Mouse (Mus musculus): ENCODE results near the gene Glt8d2. TPM values are rescaled to one million over a fixed set of nuclear protein-coding genes. Genes with fewer than 3 reads are reported as not detected.

Gene Glt8d2
- polyA plus RNA-seq, 1 experiment from 2014 or later = 3.5 TPM

DNA sequence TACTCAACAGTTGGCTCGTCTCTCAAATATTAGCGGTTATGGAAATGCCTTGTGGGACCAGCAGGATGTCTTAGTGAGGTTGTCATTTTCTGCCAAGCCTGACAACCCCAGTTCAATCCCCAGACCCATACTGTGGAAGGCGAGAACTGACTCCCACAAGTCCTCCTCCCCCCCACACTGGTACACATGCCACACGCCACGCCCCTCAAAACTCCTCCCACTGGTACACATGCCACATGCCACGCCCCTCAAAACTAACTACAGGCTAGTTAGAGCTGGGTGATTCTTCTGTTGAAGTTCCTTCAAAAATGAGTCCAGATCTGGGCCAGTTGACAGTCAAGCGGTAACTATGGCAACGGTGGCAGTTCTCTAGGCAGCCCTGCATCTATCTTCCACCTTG, 44.4 kb downstream of the Glt8d2 start:
- Histone ChIP-seq H3K9me3 (ENCODE audit: control insufficient read depth, low read length) (no peaks in the 10 kb centered on the region), H3K9ac (ENCODE audit: low read length) (no peak overlapping the region), H3K4me2 (ENCODE audit: low read length) (no peak overlapping the region), H3K27ac (replicated peaks in 1 of 2; ENCODE audit: control insufficient read depth in 1 of 2, insufficient read depth in 1 of 2, low read depth in 2 of 2, low read length in 2 of 2) (no peak overlapping the region), H3K27me3 (ENCODE audit: control insufficient read depth, insufficient read depth, low read length) (no peaks in the 10 kb centered on the region), H3K4me1 (ENCODE audit: control insufficient read depth in 2 of 2, insufficient read depth in 2 of 2, low read length in 2 of 2) (no peaks in the 10 kb centered on the region), H3K4me3 (ENCODE audit: control insufficient read depth in 1 of 2, insufficient read depth in 1 of 2, low read depth in 1 of 2, low read length in 2 of 2) (no peak overlapping the region), H3K36me3 (ENCODE audit: control insufficient read depth, insufficient read depth, low read length) (peaks cover 81% of the 10 kb centered on the region)
- ATAC-seq (ENCODE audit: insufficient number of reproducible peaks, insufficient read depth, low FRiP score, low read depth) = no peak
- WGBS = 94% methylated on average over 8 of the region's 8 CpGs

- Histone ChIP-seq H3K4me2 (ENCODE audit: low read length) (no peak overlapping the region), H3K27ac (replicated peaks in 1 of 2; ENCODE audit: control insufficient read depth in 1 of 2, insufficient read depth in 1 of 2, low read depth in 2 of 2, low read length in 2 of 2) (no peak overlapping the region), H3K36me3 (ENCODE audit: control insufficient read depth, insufficient read depth, low read length) (peaks cover 96% of the 10 kb centered on the region), H3K9me3 (ENCODE audit: control insufficient read depth, low read length) (no peaks in the 10 kb centered on the region), H3K27me3 (ENCODE audit: control insufficient read depth, insufficient read depth, low read length) (no peaks in the 10 kb centered on the region), H3K9ac (ENCODE audit: low read length) (no peak overlapping the region), H3K4me3 (ENCODE audit: control insufficient read depth in 1 of 2, insufficient read depth in 1 of 2, low read depth in 1 of 2, low read length in 2 of 2) (no peak overlapping the region), H3K4me1 (ENCODE audit: control insufficient read depth in 2 of 2, insufficient read depth in 2 of 2, low read length in 2 of 2) (no peaks in the 10 kb centered on the region)
- 91% methylated on average over 9 of the region's 9 CpGs for WGBS
- ATAC-seq (ENCODE audit: insufficient number of reproducible peaks, insufficient read depth, low FRiP score, low read depth) = no peak
These were observed 49.0 kb downstream of the Glt8d2 start for GRCm38 (mm10) chr10:82641481-82641880.

- Histone ChIP-seq H3K9me3 (ENCODE audit: control insufficient read depth, low read length) (no peaks in the 10 kb centered on the region), H3K4me3 (ENCODE audit: control insufficient read depth in 1 of 2, insufficient read depth in 1 of 2, low read depth in 1 of 2, low read length in 2 of 2) (no peak overlapping the region), H3K4me2 (ENCODE audit: low read length) (no peak overlapping the region), H3K4me1 (ENCODE audit: control insufficient read depth in 2 of 2, insufficient read depth in 2 of 2, low read length in 2 of 2) (no peaks in the 10 kb centered on the region), H3K9ac (ENCODE audit: low read length) (no peak overlapping the region), H3K27me3 (ENCODE audit: control insufficient read depth, insufficient read depth, low read length) (no peaks in the 10 kb centered on the region), H3K36me3 (ENCODE audit: control insufficient read depth, insufficient read depth, low read length) (peaks cover 80% of the 10 kb centered on the region), H3K27ac (replicated peaks in 1 of 2; ENCODE audit: control insufficient read depth in 1 of 2, insufficient read depth in 1 of 2, low read depth in 2 of 2, low read length in 2 of 2) (no peak overlapping the region)
- ATAC-seq (ENCODE audit: insufficient number of reproducible peaks, insufficient read depth, low FRiP score, low read depth) = no peak
- WGBS = 91% methylated on average over 8 of the region's 8 CpGs
These were observed 51.3 kb downstream of the Glt8d2 start for GRCm38 (mm10) chr10:82639032-82639698.

DNA sequence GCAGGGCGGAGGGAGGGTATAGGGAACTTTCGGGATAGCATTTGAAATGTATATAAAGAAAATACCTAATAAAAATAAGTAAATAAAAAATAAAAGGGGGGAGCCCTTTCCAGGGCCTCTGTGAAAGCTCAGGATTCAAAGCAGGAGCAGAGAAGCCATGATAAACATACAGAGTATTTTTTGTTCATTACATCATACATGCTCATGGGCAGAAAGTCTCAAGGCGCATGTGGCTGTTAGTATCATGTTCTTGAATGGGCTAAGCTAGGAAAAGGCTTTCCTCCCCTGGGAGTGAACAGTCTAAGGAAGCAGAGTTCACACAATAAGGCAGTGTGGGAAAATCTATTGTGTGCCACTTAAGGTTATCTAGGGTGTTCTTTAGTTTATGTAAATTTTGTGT, 54.1 kb downstream of the Glt8d2 start:
- ATAC-seq (ENCODE audit: insufficient number of reproducible peaks, insufficient read depth, low FRiP score, low read depth) = no peak
- Histone ChIP-seq H3K27ac (replicated peaks in 1 of 2; ENCODE audit: control insufficient read depth in 1 of 2, insufficient read depth in 1 of 2, low read depth in 2 of 2, low read length in 2 of 2) (no peak overlapping the region), H3K9me3 (ENCODE audit: control insufficient read depth, low read length) (no peaks in the 10 kb centered on the region), H3K27me3 (ENCODE audit: control insufficient read depth, insufficient read depth, low read length) (no peaks in the 10 kb centered on the region), H3K4me2 (ENCODE audit: low read length) (no peak overlapping the region), H3K9ac (ENCODE audit: low read length) (no peak overlapping the region), H3K4me3 (ENCODE audit: control insufficient read depth in 1 of 2, insufficient read depth in 1 of 2, low read depth in 1 of 2, low read length in 2 of 2) (no peak overlapping the region), H3K36me3 (ENCODE audit: control insufficient read depth, insufficient read depth, low read length) (peaks cover 67% of the 10 kb centered on the region), H3K4me1 (ENCODE audit: control insufficient read depth in 2 of 2, insufficient read depth in 2 of 2, low read length in 2 of 2) (peaks cover 0 to 5% of the 10 kb centered on the region in 2 experiments; a peak in 1 of 4 replicates)
- 88% methylated on average over 3 of the region's 3 CpGs for WGBS

DNA sequence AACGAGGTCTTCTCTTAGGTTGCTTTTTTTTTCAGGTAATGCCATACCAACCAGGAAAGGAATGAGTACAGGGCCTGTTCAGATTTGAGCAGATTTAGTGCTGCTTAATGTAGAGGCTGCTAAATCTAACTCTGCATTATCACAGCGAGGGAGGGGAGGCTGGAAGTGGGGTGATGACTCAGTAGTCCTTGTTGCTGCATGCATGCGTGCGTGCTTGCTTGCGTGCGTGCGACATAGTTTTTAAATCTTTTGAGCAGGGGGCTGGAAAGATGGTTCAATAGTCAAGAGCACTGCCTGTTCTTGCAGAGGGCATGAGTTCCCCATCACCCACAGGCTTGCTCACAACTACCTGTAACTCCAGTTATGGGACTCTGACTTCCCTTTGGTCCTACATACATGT, 56.1 kb downstream of the Glt8d2 start:
- peaks cover 6 to 15% of the 10 kb centered on the region in 2 experiments for H3K4me1 ChIP-seq (ENCODE audit: control insufficient read depth in 2 of 2, insufficient read depth in 2 of 2, low read length in 2 of 2)
- no peaks in the 10 kb centered on the region for H3K27me3 ChIP-seq (ENCODE audit: control insufficient read depth, insufficient read depth, low read length)
- H3K9me3 ChIP-seq (ENCODE audit: control insufficient read depth, low read length) = no peaks in the 10 kb centered on the region
- no peak for ATAC-seq (ENCODE audit: insufficient number of reproducible peaks, insufficient read depth, low FRiP score, low read depth)
- no peak overlapping the region for H3K4me3 ChIP-seq (ENCODE audit: control insufficient read depth in 1 of 2, insufficient read depth in 1 of 2, low read depth in 1 of 2, low read length in 2 of 2)
- H3K4me2 ChIP-seq (ENCODE audit: low read length) = no peak overlapping the region
- 96% methylated on average over 7 of the region's 7 CpGs for WGBS
- H3K27ac ChIP-seq (replicated peaks in 1 of 2; ENCODE audit: control insufficient read depth in 1 of 2, insufficient read depth in 1 of 2, low read depth in 2 of 2, low read length in 2 of 2) = no peak overlapping the region
- peaks cover 50% of the 10 kb centered on the region for H3K36me3 ChIP-seq (ENCODE audit: control insufficient read depth, insufficient read depth, low read length)
- no peak overlapping the region for H3K9ac ChIP-seq (ENCODE audit: low read length)

DNA sequence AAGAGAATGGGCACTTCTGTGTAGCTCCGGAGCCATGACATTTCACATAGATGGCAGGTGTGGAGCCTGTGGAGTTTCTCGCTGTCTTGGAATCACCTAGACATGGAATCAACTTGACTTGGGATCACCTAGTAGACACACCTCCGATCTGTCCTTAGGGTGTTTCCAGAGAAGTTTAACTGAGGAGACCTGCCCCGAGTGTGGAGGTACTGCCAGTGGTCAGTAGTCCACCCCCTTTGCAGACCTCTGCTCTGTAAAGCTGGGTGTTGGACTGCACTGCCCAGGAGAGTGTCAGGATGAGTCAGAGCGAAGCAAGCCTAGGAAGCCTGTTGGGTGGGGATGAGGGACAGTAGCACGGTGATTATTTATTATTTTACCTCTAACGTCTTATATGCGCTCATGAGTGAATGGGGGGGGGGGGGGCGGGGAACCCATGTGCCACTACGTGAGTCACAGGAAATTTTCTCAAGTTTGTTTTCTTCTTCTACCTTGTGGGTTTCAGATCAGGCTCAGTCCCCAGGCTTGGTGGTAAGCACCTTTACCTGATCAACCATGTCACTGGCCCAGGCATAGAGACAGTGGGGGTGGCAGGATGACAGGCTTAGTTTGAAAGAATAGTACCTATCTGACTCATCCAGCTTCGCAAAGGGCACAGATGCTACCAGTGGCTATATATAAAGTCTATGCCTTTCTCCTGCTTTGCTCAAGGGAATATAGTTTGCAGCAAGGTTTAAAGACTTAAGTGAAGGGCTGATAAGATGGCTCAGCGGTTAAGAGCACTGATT, 57.8 kb downstream of the Glt8d2 start:
- peaks cover 34% of the 10 kb centered on the region for H3K36me3 ChIP-seq (ENCODE audit: control insufficient read depth, insufficient read depth, low read length)
- 95% methylated on average over 12 of the region's 12 CpGs for WGBS
- ATAC-seq (ENCODE audit: insufficient number of reproducible peaks, insufficient read depth, low FRiP score, low read depth) = no peak
- peaks cover 10 to 15% of the 10 kb centered on the region in 2 experiments for H3K4me1 ChIP-seq (ENCODE audit: control insufficient read depth in 2 of 2, insufficient read depth in 2 of 2, low read length in 2 of 2)
- no peaks in the 10 kb centered on the region for H3K9me3 ChIP-seq (ENCODE audit: control insufficient read depth, low read length)
- H3K4me2 ChIP-seq (ENCODE audit: low read length) = no peak overlapping the region
- H3K9ac ChIP-seq (ENCODE audit: low read length) = no peak overlapping the region
- H3K4me3 ChIP-seq (ENCODE audit: control insufficient read depth in 1 of 2, insufficient read depth in 1 of 2, low read depth in 1 of 2, low read length in 2 of 2) = no peak overlapping the region
- H3K27ac ChIP-seq (replicated peaks in 1 of 2; ENCODE audit: control insufficient read depth in 1 of 2, insufficient read depth in 1 of 2, low read depth in 2 of 2, low read length in 2 of 2) = no peak overlapping the region
- H3K27me3 ChIP-seq (ENCODE audit: control insufficient read depth, insufficient read depth, low read length) = no peaks in the 10 kb centered on the region

- H3K27me3 ChIP-seq (ENCODE audit: control insufficient read depth, insufficient read depth, low read length) = no peaks in the 10 kb centered on the region
These were observed 59.3 kb downstream of the Glt8d2 start for GRCm38 (mm10) chr10:82631133-82631532.

More at GRCm38 (mm10) chr10:82631133-82631532, 59.3 kb downstream of the Glt8d2 start:
- no peaks in the 10 kb centered on the region for H3K9me3 ChIP-seq (ENCODE audit: control insufficient read depth, low read length)
- no peak for ATAC-seq (ENCODE audit: insufficient number of reproducible peaks, insufficient read depth, low FRiP score, low read depth)
- H3K4me1 ChIP-seq (ENCODE audit: control insufficient read depth in 2 of 2, insufficient read depth in 2 of 2, low read length in 2 of 2) = peaks cover 10 to 15% of the 10 kb centered on the region in 2 experiments
- peaks cover 22% of the 10 kb centered on the region for H3K36me3 ChIP-seq (ENCODE audit: control insufficient read depth, insufficient read depth, low read length)
- H3K4me2 ChIP-seq (ENCODE audit: low read length) = peak overlapping the region; percentile 87
- 73% methylated on average over 7 of the region's 7 CpGs for WGBS
- no peak overlapping the region for H3K27ac ChIP-seq (replicated peaks in 1 of 2; ENCODE audit: control insufficient read depth in 1 of 2, insufficient read depth in 1 of 2, low read depth in 2 of 2, low read length in 2 of 2)
- peak overlapping the region in 1 of 2 experiments; percentile 88; a peak in 1 of 4 replicates for H3K4me3 ChIP-seq (ENCODE audit: control insufficient read depth in 1 of 2, insufficient read depth in 1 of 2, low read depth in 1 of 2, low read length in 2 of 2)
- peak overlapping the region; percentile 91; the same call in 1 of the 2 replicates for H3K9ac ChIP-seq (ENCODE audit: low read length)
